Mouse (Mus musculus): ENCODE results near the gene Arhgef15. TPM values are rescaled to one million over a fixed set of nuclear protein-coding genes. Genes with fewer than 3 reads are reported as not detected.

Arhgef15 gene
- polyA plus RNA-seq, 1 experiment from 2014 or later: 8.1 TPM

- Histone ChIP-seq H3K36me3 (no peaks in the 10 kb centered on the region), H3K27ac (no peak overlapping the region), H3K27me3 (replicated peaks) (peaks cover 9% of the 10 kb centered on the region; the same call in 1 of the 2 replicates), H3K9me3 (no peaks in the 10 kb centered on the region), H3K9ac (no peak overlapping the region), H3K4me3 (replicated peaks) (no peak overlapping the region), H3K4me2 (replicated peaks) (no peak overlapping the region), H3K4me1 (replicated peaks) (no peaks in the 10 kb centered on the region)
- 66% methylated on average over 3 of the region's 3 CpGs for WGBS
- ATAC-seq: no peak
Measured at GRCm38 (mm10) chr11:68961596-68961995, 4.3 kb upstream of the Arhgef15 start.

DNA sequence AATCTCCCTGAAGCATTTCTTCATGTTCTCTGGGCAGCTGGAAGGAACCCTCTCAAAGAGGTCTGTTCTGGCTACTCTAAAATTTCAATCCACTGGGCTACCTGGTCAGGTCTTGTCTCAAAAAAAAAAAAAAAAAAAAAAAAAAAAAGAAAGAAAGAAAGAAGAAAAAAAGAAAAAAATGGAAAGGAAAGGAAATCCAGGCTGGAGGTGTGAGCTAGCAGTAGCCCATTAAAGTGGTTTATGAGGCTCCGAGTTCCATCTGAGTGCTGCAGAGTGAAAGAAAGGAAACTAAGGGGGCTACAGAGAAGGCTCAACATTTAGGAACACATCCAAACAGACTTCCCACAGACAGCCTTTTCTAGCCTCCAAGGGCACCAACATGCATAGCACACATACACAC is 691 bp upstream of the Arhgef15 start:
- no peak for ATAC-seq
- H3K4me2 ChIP-seq (replicated peaks): no peak overlapping the region
- peaks cover 7% of the 10 kb centered on the region; the same call in 1 of the 2 replicates for H3K4me1 ChIP-seq (replicated peaks)
- no peak overlapping the region for H3K27ac ChIP-seq
- H3K9ac ChIP-seq: no peak overlapping the region
- no peaks in the 10 kb centered on the region for H3K9me3 ChIP-seq
- H3K27me3 ChIP-seq (replicated peaks): peaks cover 26% of the 10 kb centered on the region
- no peak overlapping the region for H3K4me3 ChIP-seq (replicated peaks)
- no peaks in the 10 kb centered on the region for H3K36me3 ChIP-seq
- WGBS: 85% methylated on average over 1 of the region's 1 CpGs

DNA sequence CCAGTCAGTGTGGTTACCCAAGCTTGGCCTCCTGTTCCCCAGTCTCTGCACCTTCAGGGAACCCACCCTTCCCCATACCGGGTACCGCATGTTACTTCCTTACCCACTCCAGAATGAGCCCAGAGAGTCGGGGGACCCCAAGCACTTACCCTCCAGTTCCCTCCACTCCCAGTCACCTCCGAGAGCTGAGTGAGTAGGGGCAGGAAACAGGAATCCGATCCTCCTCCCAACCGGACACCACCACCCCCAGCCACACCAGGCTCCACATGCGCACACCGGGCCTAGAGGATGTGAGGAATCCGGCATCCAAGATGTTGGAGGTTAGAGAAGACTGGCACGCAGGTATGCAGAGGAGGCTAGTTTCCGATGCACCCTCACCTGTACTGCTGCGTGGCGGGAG is 583 bp downstream of the Arhgef15 start:
- no peak overlapping the region for H3K27ac ChIP-seq
- peaks cover 7% of the 10 kb centered on the region; the same call in 1 of the 2 replicates for H3K4me1 ChIP-seq (replicated peaks)
- WGBS: 43% methylated on average over 13 of the region's 13 CpGs
- H3K9me3 ChIP-seq: no peaks in the 10 kb centered on the region
- H3K36me3 ChIP-seq: no peaks in the 10 kb centered on the region
- 0 out of 2 replicates have a peak overlapping the region, but pooled peaks have one; percentile 10 for H3K4me3 ChIP-seq (replicated peaks)
- no peak overlapping the region for H3K4me2 ChIP-seq (replicated peaks)
- H3K27me3 ChIP-seq (replicated peaks): peaks cover 26% of the 10 kb centered on the region
- no peak overlapping the region for H3K9ac ChIP-seq
- ATAC-seq: no peak

DNA sequence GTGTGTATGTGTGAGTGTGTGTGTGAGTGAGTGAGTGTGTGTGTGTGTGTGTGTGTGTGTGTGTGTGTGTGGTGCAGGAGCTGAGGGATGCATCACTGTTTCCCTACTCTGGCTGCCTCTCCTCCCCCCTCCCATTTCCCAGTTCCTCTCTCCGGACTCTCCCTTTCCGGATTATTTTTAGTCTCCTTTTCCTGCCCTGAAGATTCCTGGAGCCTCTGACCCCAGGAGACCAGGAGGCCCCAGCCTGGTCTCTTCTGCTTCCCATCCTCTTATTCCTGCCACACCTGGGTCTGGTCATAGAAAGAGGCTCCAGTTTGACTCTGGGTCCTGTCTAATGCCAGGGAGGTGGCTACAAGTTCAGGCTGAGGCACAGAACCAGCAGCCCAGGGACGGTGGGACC is 1.2 kb downstream of the Arhgef15 start:
- Histone ChIP-seq H3K4me1 (replicated peaks) (peaks cover 7% of the 10 kb centered on the region; the same call in 1 of the 2 replicates), H3K9me3 (no peaks in the 10 kb centered on the region), H3K9ac (no peak overlapping the region), H3K27me3 (replicated peaks) (peaks cover 32% of the 10 kb centered on the region), H3K36me3 (no peaks in the 10 kb centered on the region), H3K4me3 (replicated peaks) (0 out of 2 replicates have a peak overlapping the region, but pooled peaks have one; percentile 4), H3K4me2 (replicated peaks) (no peak overlapping the region), H3K27ac (no peak overlapping the region)
- no peak for ATAC-seq
- WGBS: 29% methylated on average over 3 of the region's 3 CpGs

DNA sequence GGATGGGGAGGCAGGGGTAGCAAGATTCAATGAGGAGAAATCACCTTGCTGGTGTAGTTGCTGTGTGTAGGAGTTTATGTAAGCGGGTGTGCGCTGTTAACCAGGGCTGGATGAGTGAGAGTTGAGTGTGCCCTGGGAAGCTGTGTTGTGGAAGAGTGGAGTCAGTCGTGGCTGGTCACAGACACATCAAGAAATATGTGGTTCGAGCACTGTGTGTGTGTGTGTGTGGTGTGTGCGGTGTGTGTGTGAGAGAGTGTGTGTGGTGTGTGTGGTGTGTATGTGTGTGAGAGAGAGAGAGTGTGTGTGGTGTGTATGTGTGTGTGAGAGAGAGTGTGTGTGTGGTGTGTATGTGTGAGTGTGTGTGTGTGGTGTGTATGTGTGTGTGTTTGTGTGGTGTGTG is 1.8 kb downstream of the Arhgef15 start:
- peaks cover 7% of the 10 kb centered on the region; the same call in 1 of the 2 replicates for H3K4me1 ChIP-seq (replicated peaks)
- no peak overlapping the region for H3K4me3 ChIP-seq (replicated peaks)
- H3K9ac ChIP-seq: no peak overlapping the region
- peak overlapping the region; percentile 70 for H3K4me2 ChIP-seq (replicated peaks)
- H3K36me3 ChIP-seq: no peaks in the 10 kb centered on the region
- 68% methylated on average over 5 of the region's 5 CpGs for WGBS
- ATAC-seq: no peak
- H3K27ac ChIP-seq: no peak overlapping the region
- peaks cover 32% of the 10 kb centered on the region for H3K27me3 ChIP-seq (replicated peaks)
- H3K9me3 ChIP-seq: no peaks in the 10 kb centered on the region

- Histone ChIP-seq H3K27me3 (replicated peaks) (peaks cover 32% of the 10 kb centered on the region), H3K9ac (peak overlapping the region; percentile 47), H3K9me3 (no peaks in the 10 kb centered on the region), H3K27ac (no peak overlapping the region), H3K4me3 (replicated peaks) (peak overlapping the region; percentile 38), H3K36me3 (no peaks in the 10 kb centered on the region), H3K4me1 (replicated peaks) (peaks cover 7% of the 10 kb centered on the region; the same call in 1 of the 2 replicates), H3K4me2 (replicated peaks) (peak overlapping the region; percentile 70)
- 2% methylated on average over 17 of the region's 17 CpGs for WGBS
- no peak for ATAC-seq
Measured at GRCm38 (mm10) chr11:68954408-68954807, 2.9 kb downstream of the Arhgef15 start.

DNA sequence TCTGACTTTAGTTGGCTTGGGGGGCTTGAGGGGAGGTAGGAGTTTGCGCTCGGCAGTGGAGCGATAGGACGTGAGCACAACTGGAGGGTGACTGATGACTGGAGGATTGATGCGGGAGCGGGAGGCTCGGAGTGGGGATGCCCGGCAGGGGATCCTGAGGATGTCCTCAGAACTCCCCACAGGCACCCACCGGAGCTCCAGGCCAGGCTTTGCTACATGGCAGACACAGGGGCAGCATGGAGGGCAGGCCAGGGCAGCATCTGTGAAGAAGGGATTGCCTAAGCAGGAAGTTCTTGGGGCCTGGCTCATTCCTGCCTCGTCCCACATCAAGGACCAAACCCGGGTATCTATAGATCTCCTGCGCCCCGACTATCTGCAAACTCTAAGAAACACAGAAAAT is 3.4 kb downstream of the Arhgef15 start:
- Histone ChIP-seq H3K4me2 (replicated peaks) (peak overlapping the region; percentile 70), H3K27me3 (replicated peaks) (peaks cover 32% of the 10 kb centered on the region), H3K4me3 (replicated peaks) (0 out of 2 replicates have a peak overlapping the region, but pooled peaks have one; percentile 6), H3K36me3 (no peaks in the 10 kb centered on the region), H3K9me3 (no peaks in the 10 kb centered on the region), H3K27ac (no peak overlapping the region), H3K4me1 (replicated peaks) (peaks cover 7% of the 10 kb centered on the region; the same call in 1 of the 2 replicates), H3K9ac (no peak overlapping the region)
- ATAC-seq: no peak
- WGBS: 21% methylated on average over 13 of the region's 13 CpGs

GRCm38 (mm10) chr11:68947542-68947993 is 9.7 kb downstream of the Arhgef15 start:
- Histone ChIP-seq H3K36me3 (no peaks in the 10 kb centered on the region), H3K27ac (no peak overlapping the region), H3K27me3 (replicated peaks) (peaks cover 5% of the 10 kb centered on the region), H3K4me3 (replicated peaks) (peak overlapping the region; percentile 16; the same call in 1 of the 2 replicates), H3K4me2 (replicated peaks) (peak overlapping the region; percentile 41), H3K9me3 (no peaks in the 10 kb centered on the region), H3K4me1 (replicated peaks) (0 out of 2 replicates have a peak, but pooled peaks cover 6% of the 10 kb centered on the region), H3K9ac (no peak overlapping the region)
- ATAC-seq: no peak
- 10% methylated on average over 12 of the region's 12 CpGs for WGBS

GRCm38 (mm10) chr11:68946806-68947440 is 10.4 kb downstream of the Arhgef15 start:
- Histone ChIP-seq H3K36me3 (no peaks in the 10 kb centered on the region), H3K9ac (no peak overlapping the region), H3K4me2 (replicated peaks) (peak overlapping the region; percentile 41), H3K27ac (no peak overlapping the region), H3K4me3 (replicated peaks) (peak overlapping the region; percentile 17), H3K27me3 (replicated peaks) (peaks cover 5% of the 10 kb centered on the region), H3K4me1 (replicated peaks) (0 out of 2 replicates have a peak, but pooled peaks cover 6% of the 10 kb centered on the region), H3K9me3 (no peaks in the 10 kb centered on the region)
- 17% methylated on average over 14 of the region's 16 CpGs for WGBS
- peak; percentile 39; the same call in 1 of the 2 replicates for ATAC-seq

DNA sequence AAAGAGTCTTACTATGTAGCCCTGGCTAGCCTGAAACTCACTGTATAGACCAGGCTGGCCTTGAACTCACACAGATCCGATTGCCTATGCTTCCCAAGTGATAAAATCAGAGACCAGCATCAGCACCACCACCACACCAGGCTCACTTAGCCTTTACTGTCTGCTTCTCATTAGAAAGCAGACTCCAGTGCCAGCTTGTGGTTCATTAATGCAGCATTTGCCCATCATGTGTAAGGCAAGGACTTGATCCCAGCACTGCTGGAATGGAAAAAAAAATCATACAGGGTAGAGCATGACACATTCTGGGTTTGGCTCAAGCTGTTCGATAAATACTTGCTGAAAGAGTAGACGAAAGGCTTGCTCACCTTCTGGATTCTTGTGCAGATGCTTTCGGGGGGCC is 11.3 kb downstream of the Arhgef15 start:
- H3K9me3 ChIP-seq: no peaks in the 10 kb centered on the region
- no peak overlapping the region for H3K4me3 ChIP-seq (replicated peaks)
- H3K9ac ChIP-seq: no peak overlapping the region
- ATAC-seq: no peak
- WGBS: 83% methylated on average over 4 of the region's 4 CpGs
- 0 out of 2 replicates have a peak, but pooled peaks cover 6% of the 10 kb centered on the region for H3K4me1 ChIP-seq (replicated peaks)
- H3K4me2 ChIP-seq (replicated peaks): no peak overlapping the region
- H3K27ac ChIP-seq: no peak overlapping the region
- no peaks in the 10 kb centered on the region; the same call in none of the 2 replicates for H3K27me3 ChIP-seq (replicated peaks)
- no peaks in the 10 kb centered on the region for H3K36me3 ChIP-seq

GRCm38 (mm10) chr11:68945245-68945644 is 12.0 kb downstream of the Arhgef15 start:
- H3K9me3 ChIP-seq: no peaks in the 10 kb centered on the region
- ATAC-seq: no peak
- H3K27ac ChIP-seq: no peak overlapping the region
- H3K9ac ChIP-seq: no peak overlapping the region
- H3K27me3 ChIP-seq (replicated peaks): no peaks in the 10 kb centered on the region; the same call in none of the 2 replicates
- no peak overlapping the region for H3K4me3 ChIP-seq (replicated peaks)
- 0 out of 2 replicates have a peak, but pooled peaks cover 6% of the 10 kb centered on the region for H3K4me1 ChIP-seq (replicated peaks)
- H3K4me2 ChIP-seq (replicated peaks): no peak overlapping the region
- 77% methylated on average over 2 of the region's 2 CpGs for WGBS
- no peaks in the 10 kb centered on the region for H3K36me3 ChIP-seq

DNA sequence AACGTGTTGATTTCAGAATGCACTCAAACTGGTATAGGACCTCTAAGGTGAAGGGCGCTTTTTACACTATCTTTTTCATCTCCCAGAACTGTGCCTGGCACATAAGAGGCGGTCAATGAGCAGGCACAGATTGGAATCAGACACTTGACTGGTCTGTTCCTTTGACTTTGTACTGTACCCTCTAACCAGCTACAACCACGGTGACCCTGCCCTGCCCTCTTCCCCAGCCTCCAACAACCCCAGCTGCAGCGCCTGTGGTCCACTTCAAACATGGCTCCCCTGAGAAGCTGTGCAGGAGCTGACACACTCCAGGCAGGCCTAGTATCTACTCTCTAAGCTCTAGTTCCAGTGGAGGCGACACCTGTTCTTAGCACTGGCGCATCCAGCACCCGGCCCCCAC is 14.5 kb downstream of the Arhgef15 start:
- no peaks in the 10 kb centered on the region for H3K36me3 ChIP-seq
- WGBS: 85% methylated on average over 8 of the region's 8 CpGs
- no peak overlapping the region for H3K9ac ChIP-seq
- 0 out of 2 replicates have a peak, but pooled peaks cover 6% of the 10 kb centered on the region for H3K4me1 ChIP-seq (replicated peaks)
- H3K27me3 ChIP-seq (replicated peaks): no peaks in the 10 kb centered on the region; the same call in none of the 2 replicates
- no peaks in the 10 kb centered on the region for H3K9me3 ChIP-seq
- no peak overlapping the region for H3K4me2 ChIP-seq (replicated peaks)
- H3K4me3 ChIP-seq (replicated peaks): no peak overlapping the region
- ATAC-seq: no peak
- no peak overlapping the region for H3K27ac ChIP-seq
